Mouse (Mus musculus): ENCODE data around the gene Srpk2. TPM values are rescaled to one million over a fixed set of nuclear protein-coding genes. Genes with fewer than 3 reads are reported as not detected.
"Not testable (repeated sequence)": the region's sequence is repeated elsewhere in the genome, so short reads cannot be mapped to it uniquely, and the experiment has no call there.

The Srpk2 gene
- polyA plus RNA-seq, 1 experiment from 2014 or later = 37.7 TPM

DNA sequence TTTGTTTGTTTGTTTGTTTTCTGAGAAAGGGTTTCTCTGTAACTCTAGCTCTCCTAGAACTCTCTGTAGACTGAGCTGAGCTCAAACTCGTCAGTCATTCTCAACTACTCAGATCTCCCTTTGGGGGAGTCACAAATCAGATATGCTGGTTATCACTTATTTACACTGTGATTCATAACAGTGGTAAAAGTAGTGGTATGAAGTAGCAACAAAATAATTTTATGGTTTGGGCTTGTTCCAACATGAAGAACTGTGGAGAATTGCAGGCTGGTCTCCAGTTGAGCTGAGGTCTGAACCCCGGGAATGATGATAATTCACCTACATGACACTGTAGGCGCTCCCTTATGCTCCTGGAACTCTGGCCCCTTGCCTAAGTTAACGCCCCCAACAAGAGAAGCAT, 124.2 kb downstream of the Srpk2 start:
- no peak overlapping the region for H3K27ac ChIP-seq (replicated peaks)
- H3K27me3 ChIP-seq (replicated peaks) = no peaks in the 10 kb centered on the region
- ATAC-seq (ENCODE audit: extremely low read depth, insufficient number of reproducible peaks, low FRiP score, low TSS enrichment) = no peak
- peaks cover 48% of the 10 kb centered on the region for H3K36me3 ChIP-seq
- no peak overlapping the region for H3K4me2 ChIP-seq
- no peak overlapping the region for H3K4me3 ChIP-seq
- WGBS = 83% methylated on average over 4 of the region's 4 CpGs
- no peaks in the 10 kb centered on the region for H3K9me3 ChIP-seq
- no peak overlapping the region for H3K9ac ChIP-seq
- H3K4me1 ChIP-seq = peaks cover 33% of the 10 kb centered on the region

DNA sequence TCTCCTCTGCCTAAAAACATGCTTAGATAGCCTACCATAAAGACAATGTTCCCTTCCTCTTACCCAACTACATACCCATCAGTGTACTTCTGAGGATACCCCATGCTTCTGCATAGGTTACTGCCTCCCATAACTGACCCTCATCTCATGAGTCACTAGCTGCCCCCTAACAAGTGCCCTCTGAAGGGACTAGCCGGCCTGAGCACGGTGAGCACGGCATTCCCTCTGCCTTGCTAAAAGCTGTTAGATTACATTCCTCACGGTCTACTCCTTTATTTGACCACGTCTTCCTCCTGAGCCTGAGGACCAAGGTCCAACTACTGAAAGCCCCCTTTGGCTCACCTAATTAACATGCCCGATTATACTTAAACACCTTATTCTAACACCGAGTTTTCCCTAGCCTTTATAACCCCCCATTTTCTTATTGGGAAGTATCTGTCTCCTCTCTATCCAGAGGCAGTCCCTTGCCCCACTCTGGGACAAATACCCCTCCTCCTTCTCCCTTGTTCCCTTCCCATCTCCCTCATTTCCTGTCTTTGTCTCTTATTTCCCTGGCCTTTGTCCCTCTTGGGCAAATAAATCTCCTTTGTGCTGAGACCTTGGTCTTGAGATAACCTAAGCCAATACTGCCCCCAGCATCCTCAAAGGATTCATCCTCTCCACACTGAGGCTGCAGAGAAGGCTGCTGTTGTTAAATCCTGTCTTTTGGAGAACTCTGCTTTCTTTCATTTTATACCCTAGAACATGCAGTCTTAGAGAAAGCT, 128.2 kb downstream of the Srpk2 start:
- WGBS = 42% methylated on average over 7 of the region's 7 CpGs
- Histone ChIP-seq H3K36me3 (peaks cover 26% of the 10 kb centered on the region), H3K27me3 (replicated peaks) (no peaks in the 10 kb centered on the region), H3K4me1 (peaks cover 43% of the 10 kb centered on the region), H3K4me2 (no peak overlapping the region), H3K27ac (replicated peaks) (no peak overlapping the region; the same call in 1 of the 2 replicates), H3K9ac (no peak overlapping the region), H3K9me3 (no peaks in the 10 kb centered on the region), H3K4me3 (no peak overlapping the region)
- ATAC-seq (ENCODE audit: extremely low read depth, insufficient number of reproducible peaks, low FRiP score, low TSS enrichment) = no peak

DNA sequence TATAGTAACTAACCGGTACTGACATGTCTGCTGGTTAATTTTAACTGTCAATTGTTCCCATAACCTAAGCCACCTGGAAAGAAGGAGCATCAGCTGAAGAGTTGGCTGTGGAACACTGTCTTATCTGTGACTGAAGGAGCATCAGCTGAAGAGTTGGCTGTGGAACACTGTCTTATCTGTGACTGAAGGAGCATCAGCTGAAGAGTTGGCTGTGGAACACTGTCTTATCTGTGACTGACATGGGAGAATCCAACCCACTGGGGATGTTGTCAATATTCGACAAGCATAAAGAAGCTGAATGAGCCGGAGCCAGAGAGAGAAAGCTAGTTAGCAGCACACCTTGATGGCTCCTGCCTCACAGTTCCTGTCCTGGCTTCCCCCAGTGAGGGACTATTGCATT, 131.1 kb downstream of the Srpk2 start:
- WGBS = 30% methylated on average over 3 of the region's 3 CpGs
- not testable (repeated sequence) for H3K27me3 ChIP-seq (replicated peaks); H3K4me2 ChIP-seq; H3K4me3 ChIP-seq; ATAC-seq (ENCODE audit: extremely low read depth, insufficient number of reproducible peaks, low FRiP score, low TSS enrichment); H3K27ac ChIP-seq (replicated peaks); H3K9ac ChIP-seq; H3K9me3 ChIP-seq
- Histone ChIP-seq H3K36me3 (peaks cover 12% of the 10 kb centered on the region; the same call in 1 of the 2 replicates), H3K4me1 (peaks cover 36% of the 10 kb centered on the region)

- Histone ChIP-seq H3K9me3 (no peaks in the 10 kb centered on the region), H3K4me3 (no peak overlapping the region), H3K27me3 (replicated peaks) (no peaks in the 10 kb centered on the region), H3K36me3 (peaks cover 13% of the 10 kb centered on the region), H3K9ac (no peak overlapping the region), H3K4me1 (peaks cover 36% of the 10 kb centered on the region), H3K4me2 (no peak overlapping the region), H3K27ac (replicated peaks) (no peak overlapping the region)
- WGBS = 56% methylated on average over 5 of the region's 5 CpGs
- no peak; the same call in 1 of the 2 replicates for ATAC-seq (ENCODE audit: extremely low read depth, insufficient number of reproducible peaks, low FRiP score, low TSS enrichment)
Observed at GRCm38 (mm10) chr5:23551687-23552086, 132.7 kb downstream of the Srpk2 start.

- peaks cover 65% of the 10 kb centered on the region for H3K36me3 ChIP-seq
- H3K9ac ChIP-seq = no peak overlapping the region
- whole genome bisulfite sequencing = 88% methylated on average over 7 of the region's 7 CpGs
- no peaks in the 10 kb centered on the region for H3K27me3 ChIP-seq (replicated peaks)
- no peak overlapping the region for H3K4me2 ChIP-seq
- no peak for ATAC-seq (ENCODE audit: extremely low read depth, insufficient number of reproducible peaks, low FRiP score, low TSS enrichment)
- no peak overlapping the region for H3K27ac ChIP-seq (replicated peaks)
- H3K4me3 ChIP-seq = no peak overlapping the region
- peaks cover 7% of the 10 kb centered on the region for H3K4me1 ChIP-seq
- no peaks in the 10 kb centered on the region for H3K9me3 ChIP-seq
Observed at GRCm38 (mm10) chr5:23535692-23536091, 148.7 kb downstream of the Srpk2 start.

- no peak for ATAC-seq (ENCODE audit: extremely low read depth, insufficient number of reproducible peaks, low FRiP score, low TSS enrichment)
- Histone ChIP-seq H3K9me3 (no peaks in the 10 kb centered on the region), H3K27ac (replicated peaks) (no peak overlapping the region), H3K9ac (no peak overlapping the region), H3K4me3 (no peak overlapping the region), H3K27me3 (replicated peaks) (no peaks in the 10 kb centered on the region), H3K4me1 (peaks cover 14% of the 10 kb centered on the region), H3K4me2 (no peak overlapping the region), H3K36me3 (peaks cover 36% of the 10 kb centered on the region)
- WGBS = 78% methylated on average over 7 of the region's 7 CpGs
Observed at GRCm38 (mm10) chr5:23531541-23532096, 152.8 kb downstream of the Srpk2 start.

DNA sequence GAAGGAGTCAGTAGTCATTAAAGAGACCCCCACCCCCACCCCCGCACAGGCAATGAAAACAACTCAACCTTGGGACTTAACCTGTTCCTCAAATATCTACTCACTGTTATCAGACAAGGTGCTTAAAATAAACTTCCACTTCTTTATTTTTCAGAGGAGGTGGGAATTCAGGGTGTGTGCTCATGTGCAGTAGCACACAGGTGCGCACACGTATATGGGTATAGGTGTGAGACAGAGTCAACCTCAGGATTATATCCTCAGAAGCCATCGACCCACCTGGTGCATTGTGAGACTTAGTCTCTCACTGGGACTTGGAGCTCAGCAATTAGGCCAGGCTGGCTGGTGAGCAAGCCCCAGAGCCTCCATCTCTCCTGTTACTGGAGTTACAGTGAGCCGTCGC, 153.3 kb downstream of the Srpk2 start:
- Histone ChIP-seq H3K4me3 (no peak overlapping the region), H3K27ac (replicated peaks) (no peak overlapping the region), H3K9me3 (no peaks in the 10 kb centered on the region), H3K4me1 (peaks cover 14% of the 10 kb centered on the region), H3K4me2 (no peak overlapping the region), H3K9ac (no peak overlapping the region), H3K27me3 (replicated peaks) (no peaks in the 10 kb centered on the region), H3K36me3 (peaks cover 31% of the 10 kb centered on the region)
- ATAC-seq (ENCODE audit: extremely low read depth, insufficient number of reproducible peaks, low FRiP score, low TSS enrichment) = no peak
- WGBS = 92% methylated on average over 6 of the region's 6 CpGs

DNA sequence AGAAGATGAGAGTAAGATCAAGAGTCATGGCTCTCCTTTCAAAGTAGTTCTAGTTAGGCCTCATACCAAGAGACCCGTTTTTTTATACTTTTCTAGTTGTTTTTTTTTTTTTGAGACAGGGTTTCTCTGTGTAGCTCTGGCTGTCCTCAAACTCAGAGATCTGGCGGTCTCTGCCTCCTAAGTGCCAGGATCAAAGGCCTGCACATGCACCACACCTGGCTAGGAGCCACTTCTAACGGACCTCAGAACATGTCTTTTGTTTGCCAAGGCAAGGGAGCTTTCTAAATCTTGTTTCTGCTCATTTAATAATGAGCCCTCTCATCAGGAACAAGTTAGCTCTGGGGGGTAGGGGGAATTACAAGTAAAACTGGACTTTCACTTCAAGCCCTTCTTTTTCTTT, 159.8 kb downstream of the Srpk2 start:
- peaks cover 46% of the 10 kb centered on the region for H3K36me3 ChIP-seq
- no peaks in the 10 kb centered on the region for H3K27me3 ChIP-seq (replicated peaks)
- WGBS = 68% methylated on average over 3 of the region's 3 CpGs
- H3K9me3 ChIP-seq = no peaks in the 10 kb centered on the region
- H3K4me3 ChIP-seq = no peak overlapping the region
- no peak overlapping the region for H3K4me2 ChIP-seq
- no peak overlapping the region for H3K27ac ChIP-seq (replicated peaks)
- ATAC-seq (ENCODE audit: extremely low read depth, insufficient number of reproducible peaks, low FRiP score, low TSS enrichment) = no peak
- H3K4me1 ChIP-seq = peaks cover 45% of the 10 kb centered on the region
- H3K9ac ChIP-seq = no peak overlapping the region

GRCm38 (mm10) chr5:23523936-23524335, 160.5 kb downstream of the Srpk2 start:
- Histone ChIP-seq H3K27me3 (replicated peaks) (no peaks in the 10 kb centered on the region), H3K27ac (replicated peaks) (0 out of 2 replicates have a peak overlapping the region, but pooled peaks have one; percentile 8), H3K4me3 (no peak overlapping the region), H3K36me3 (peaks cover 46% of the 10 kb centered on the region), H3K4me2 (no peak overlapping the region), H3K9ac (no peak overlapping the region), H3K9me3 (no peaks in the 10 kb centered on the region), H3K4me1 (peaks cover 52% of the 10 kb centered on the region)
- 48% methylated on average over 3 of the region's 3 CpGs for WGBS
- no peak for ATAC-seq (ENCODE audit: extremely low read depth, insufficient number of reproducible peaks, low FRiP score, low TSS enrichment)

- no peak overlapping the region for H3K4me3 ChIP-seq
- no peak overlapping the region for H3K4me2 ChIP-seq
- H3K9me3 ChIP-seq = no peaks in the 10 kb centered on the region
- H3K36me3 ChIP-seq = peaks cover 51% of the 10 kb centered on the region
- peak overlapping the region; percentile 1; the same call in 1 of the 2 replicates for H3K27ac ChIP-seq (replicated peaks)
- peaks cover 66% of the 10 kb centered on the region for H3K4me1 ChIP-seq
- WGBS = 86% methylated on average over 1 of the region's 1 CpGs
- H3K27me3 ChIP-seq (replicated peaks) = no peaks in the 10 kb centered on the region
- no peak for ATAC-seq (ENCODE audit: extremely low read depth, insufficient number of reproducible peaks, low FRiP score, low TSS enrichment)
- H3K9ac ChIP-seq = no peak overlapping the region
Observed at GRCm38 (mm10) chr5:23521645-23522044, 162.8 kb downstream of the Srpk2 start.

GRCm38 (mm10) chr5:23519679-23520078, 164.7 kb downstream of the Srpk2 start:
- ATAC-seq (ENCODE audit: extremely low read depth, insufficient number of reproducible peaks, low FRiP score, low TSS enrichment) = no peak
- Histone ChIP-seq H3K9me3 (no peaks in the 10 kb centered on the region), H3K36me3 (peaks cover 57% of the 10 kb centered on the region), H3K27me3 (replicated peaks) (no peaks in the 10 kb centered on the region), H3K27ac (replicated peaks) (peak overlapping the region; percentile 94), H3K4me3 (no peak overlapping the region), H3K4me1 (peaks cover 68% of the 10 kb centered on the region), H3K4me2 (peak overlapping the region; percentile 41), H3K9ac (no peak overlapping the region)
- 47% methylated on average over 3 of the region's 3 CpGs for WGBS

DNA sequence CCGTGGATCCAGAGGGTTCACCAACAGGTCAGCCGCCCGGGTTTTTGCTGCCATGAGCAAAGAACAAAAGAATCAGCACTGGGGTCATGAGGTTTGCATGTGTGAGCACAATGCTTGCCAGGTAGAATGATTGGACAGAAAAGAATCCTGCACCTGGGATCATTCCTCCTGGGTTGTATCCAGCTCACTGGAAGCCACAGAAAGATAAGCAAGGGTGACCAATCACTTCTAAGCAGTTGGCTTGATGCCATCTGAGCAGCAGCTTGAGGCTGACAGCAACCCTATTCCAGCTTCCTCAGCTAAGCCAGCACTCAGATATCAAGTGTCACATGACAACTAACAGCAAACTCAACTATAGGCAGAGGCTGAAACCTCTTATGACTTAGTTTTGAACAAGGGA, 165.7 kb downstream of the Srpk2 start:
- 8% methylated on average over 3 of the region's 3 CpGs for WGBS
- peak; percentile 69; the same call in 1 of the 2 replicates for ATAC-seq (ENCODE audit: extremely low read depth, insufficient number of reproducible peaks, low FRiP score, low TSS enrichment)
- Histone ChIP-seq H3K27ac (replicated peaks) (peak overlapping the region; percentile 94), H3K27me3 (replicated peaks) (no peaks in the 10 kb centered on the region), H3K4me1 (peaks cover 58% of the 10 kb centered on the region), H3K9me3 (no peaks in the 10 kb centered on the region), H3K4me2 (peak overlapping the region; percentile 41), H3K36me3 (peaks cover 57% of the 10 kb centered on the region), H3K4me3 (no peak overlapping the region), H3K9ac (peak overlapping the region; percentile 63; the same call in 1 of the 2 replicates)
